Mouse (Mus musculus) hindbrain, embryonic 15.5 days (tissue): ENCODE data around the gene Tmem185b. TPM values are rescaled to one million over a fixed set of nuclear protein-coding genes. Genes with fewer than 3 reads are reported as not detected.

Experiments used
- ATAC-seq: fragments of 200-750 bp; cut with Nextera tagmentation; 2 replicates; pipeline ENCODE4 v1.8.0; 2017; ENCODE audit warnings: low read depth, moderate number of reproducible peaks, moderate TSS enrichment; ENCODE audit not compliant: low FRiP score
- H3K27ac ChIP-seq: fragments of 300-500 bp; sonication (generic); replicated peaks from 2 replicates; pipeline ENCODE4 v1.5.1; 2015; ENCODE audit warnings: mild to moderate bottlenecking, inconsistent platforms
- H3K27me3 ChIP-seq: fragments of 300-500 bp; sonication (generic); 2 replicates; pipeline ENCODE4 v1.6.1; 2015; ENCODE audit warnings: control low read depth, inconsistent platforms
- H3K36me3 ChIP-seq: fragments of 300-500 bp; sonication (generic); 2 replicates; pipeline ENCODE4 v1.6.1; 2015; ENCODE audit warnings: control low read depth, inconsistent platforms
- H3K4me1 ChIP-seq: fragments of 300-500 bp; sonication (generic); replicated peaks from 2 replicates; pipeline ENCODE4 v1.6.1; 2015; ENCODE audit warnings: control low read depth, inconsistent platforms
- H3K4me2 ChIP-seq: fragments of 300-500 bp; sonication (generic); 2 replicates; pipeline ENCODE4 v1.6.1; 2015; ENCODE audit warnings: moderate library complexity, mild to moderate bottlenecking, inconsistent platforms
- H3K4me3 ChIP-seq: fragments of 300-500 bp; sonication (generic); 2 replicates; pipeline ENCODE4 v1.5.1; 2015; ENCODE audit warnings: mild to moderate bottlenecking, inconsistent platforms
- H3K9ac ChIP-seq: fragments of 300-500 bp; sonication (generic); 2 replicates; pipeline ENCODE4 v1.6.1; 2015; ENCODE audit warnings: inconsistent platforms
- H3K9me3 ChIP-seq: fragments of 300-500 bp; sonication (generic); 2 replicates; pipeline ENCODE4 v1.6.1; 2016; ENCODE audit warnings: control low read depth, inconsistent platforms
- WGBS: fragments of 180-500 bp; shearing (Covaris S2); methylation state at CpG from one replicate; pipeline ENCODE4 v1.1.7; 2015; 5-methylcytosine and 5-hydroxymethylcytosine counted together
- polyA plus RNA-seq: library from polyadenylated mRNA; unstranded; fragments of >200 nt; fragmentation: Nextera tagmentation; extraction: Ambion mirVana; gene quantifications from 2 replicates; pipeline ENCODE4 v1.2.1, GENCODE M21; 2015

Gene Tmem185b
- polyA plus RNA-seq, 1 experiment from 2014 or later, result 17.3 TPM

- ATAC-seq, result peak; percentile 98
- WGBS, result under 1% methylated on average over 57 of the region's 57 CpGs
- peak within 1 kb of the TSS; percentile 73 for H3K4me3 ChIP-seq
- H3K36me3 ChIP-seq, result no peaks in the 10 kb centered on the region
- peaks cover 32% of the 10 kb centered on the region for H3K4me1 ChIP-seq
- no peaks in the 10 kb centered on the region for H3K9me3 ChIP-seq
- H3K9ac ChIP-seq, result peak within 1 kb of the TSS; percentile 68
- H3K27ac ChIP-seq, result peak within 1 kb of the TSS; percentile 58
- peaks cover 3% of the 10 kb centered on the region; the same call in 1 of the 2 replicates for H3K27me3 ChIP-seq
- peak within 1 kb of the TSS; percentile 66 for H3K4me2 ChIP-seq
Observed at GRCm38 (mm10) chr1:119504260-119505062, 21.5 kb upstream of the Tmem185b start, which contains the start of gene Ralb. Ralb (minus strand) TSS chr1:119504794.

- ATAC-seq, result no peak
- H3K4me3 ChIP-seq, result no peak overlapping the region
Observed at GRCm38 (mm10) chr1:119505951-119506350, 20.0 kb upstream of the Tmem185b start.

DNA sequence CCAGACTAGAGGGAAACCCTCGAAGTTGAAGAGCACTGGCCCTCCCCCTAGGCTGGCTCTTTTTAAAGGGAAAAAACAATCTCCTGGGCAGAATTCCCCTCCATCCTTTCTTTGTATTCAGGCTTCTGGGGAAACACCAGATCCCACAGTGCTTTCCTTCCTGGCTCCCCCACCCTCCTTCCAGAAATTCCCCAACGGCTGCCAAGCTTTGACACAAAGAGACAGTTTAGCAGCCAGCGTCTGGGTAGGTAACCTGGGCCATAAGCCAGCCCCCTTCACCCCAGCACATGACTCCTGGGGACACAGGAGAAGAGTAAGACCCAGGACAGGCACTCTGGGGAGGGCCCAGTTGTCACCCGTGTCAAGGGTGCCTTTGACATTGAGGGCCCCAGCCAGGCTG, 17.4 kb upstream of the Tmem185b start:
- Histone ChIP-seq H3K27me3 (peaks cover 3% of the 10 kb centered on the region; the same call in 1 of the 2 replicates), H3K4me2 (no peak overlapping the region), H3K9ac (no peak overlapping the region), H3K9me3 (no peaks in the 10 kb centered on the region), H3K36me3 (no peaks in the 10 kb centered on the region), H3K4me1 (peaks cover 20% of the 10 kb centered on the region), H3K27ac (0 out of 2 replicates have a peak overlapping the region, but pooled peaks have one; percentile 11), H3K4me3 (no peak overlapping the region)
- 44% methylated on average over 4 of the region's 4 CpGs for WGBS
- no peak for ATAC-seq

More at GRCm38 (mm10) chr1:119505951-119506350, 20.0 kb upstream of the Tmem185b start:
- Histone ChIP-seq H3K4me1 (peaks cover 32% of the 10 kb centered on the region), H3K36me3 (no peaks in the 10 kb centered on the region), H3K27ac (no peak overlapping the region), H3K27me3 (peaks cover 3% of the 10 kb centered on the region; the same call in 1 of the 2 replicates), H3K9me3 (no peaks in the 10 kb centered on the region), H3K9ac (no peak overlapping the region), H3K4me2 (no peak overlapping the region)
- WGBS, result 97% methylated on average over 3 of the region's 3 CpGs

DNA sequence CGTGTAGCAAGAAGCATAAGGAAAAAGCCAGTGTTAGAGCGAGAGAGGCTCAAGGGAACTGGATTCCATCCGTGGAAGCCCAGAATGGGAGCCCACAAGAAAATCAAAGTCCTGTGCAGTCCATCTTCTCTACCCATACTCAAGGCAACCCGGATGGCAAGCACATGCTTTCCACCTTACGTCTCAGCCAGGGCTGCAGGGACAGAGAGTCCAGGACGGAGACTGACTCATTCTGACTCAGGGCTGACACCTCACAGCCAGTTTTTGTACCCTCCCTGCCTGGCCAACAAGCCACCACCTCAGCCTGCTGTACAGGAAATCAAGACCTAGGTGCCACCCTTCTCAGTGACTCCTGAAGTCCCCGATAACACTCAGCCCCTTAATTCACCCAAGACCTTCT, 16.5 kb upstream of the Tmem185b start:
- WGBS, result 90% methylated on average over 7 of the region's 7 CpGs
- H3K9ac ChIP-seq, result no peak overlapping the region
- H3K27ac ChIP-seq, result no peak overlapping the region
- peaks cover 3% of the 10 kb centered on the region; the same call in 1 of the 2 replicates for H3K27me3 ChIP-seq
- H3K36me3 ChIP-seq, result no peaks in the 10 kb centered on the region
- H3K4me3 ChIP-seq, result no peak overlapping the region
- no peak overlapping the region for H3K4me2 ChIP-seq
- H3K9me3 ChIP-seq, result no peaks in the 10 kb centered on the region
- peaks cover 16% of the 10 kb centered on the region for H3K4me1 ChIP-seq
- no peak for ATAC-seq

- H3K9me3 ChIP-seq, result no peaks in the 10 kb centered on the region
- H3K9ac ChIP-seq, result no peak overlapping the region
- no peak overlapping the region for H3K27ac ChIP-seq
- no peak overlapping the region for H3K4me2 ChIP-seq
- 71% methylated on average over 9 of the region's 9 CpGs for WGBS
- no peaks in the 10 kb centered on the region for H3K36me3 ChIP-seq
- no peak for ATAC-seq
- H3K27me3 ChIP-seq, result peaks cover 3% of the 10 kb centered on the region; the same call in 1 of the 2 replicates
- H3K4me1 ChIP-seq, result peaks cover 9% of the 10 kb centered on the region
- no peak overlapping the region for H3K4me3 ChIP-seq
Observed at GRCm38 (mm10) chr1:119510409-119510808, 15.6 kb upstream of the Tmem185b start.

DNA sequence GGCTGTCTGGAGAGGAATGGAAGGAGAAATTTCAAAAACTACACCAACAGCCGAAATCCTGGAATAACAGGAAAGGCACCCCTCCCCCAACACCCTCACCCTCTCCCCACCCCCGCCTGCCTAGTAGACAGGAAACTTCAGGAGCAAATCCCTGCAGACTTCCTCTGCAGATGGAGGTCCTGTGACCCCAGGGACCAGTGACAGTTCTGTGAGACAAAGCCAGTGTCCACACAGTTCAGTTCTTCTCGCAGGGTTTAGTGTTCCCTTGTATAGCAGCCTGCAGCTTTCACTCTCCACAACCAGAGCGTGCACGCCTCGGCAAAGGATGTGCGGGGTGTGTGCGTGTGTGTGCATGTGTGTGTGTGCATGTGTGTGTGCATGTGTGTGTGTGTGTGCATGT, 15.1 kb upstream of the Tmem185b start:
- peaks cover 6% of the 10 kb centered on the region; the same call in 1 of the 2 replicates for H3K4me1 ChIP-seq
- H3K4me3 ChIP-seq, result no peak overlapping the region
- H3K4me2 ChIP-seq, result no peak overlapping the region
- H3K36me3 ChIP-seq, result no peaks in the 10 kb centered on the region
- no peak overlapping the region for H3K27ac ChIP-seq
- H3K27me3 ChIP-seq, result peaks cover 3% of the 10 kb centered on the region; the same call in 1 of the 2 replicates
- H3K9me3 ChIP-seq, result no peaks in the 10 kb centered on the region
- WGBS, result 79% methylated on average over 8 of the region's 8 CpGs
- no peak overlapping the region for H3K9ac ChIP-seq
- no peak for ATAC-seq

DNA sequence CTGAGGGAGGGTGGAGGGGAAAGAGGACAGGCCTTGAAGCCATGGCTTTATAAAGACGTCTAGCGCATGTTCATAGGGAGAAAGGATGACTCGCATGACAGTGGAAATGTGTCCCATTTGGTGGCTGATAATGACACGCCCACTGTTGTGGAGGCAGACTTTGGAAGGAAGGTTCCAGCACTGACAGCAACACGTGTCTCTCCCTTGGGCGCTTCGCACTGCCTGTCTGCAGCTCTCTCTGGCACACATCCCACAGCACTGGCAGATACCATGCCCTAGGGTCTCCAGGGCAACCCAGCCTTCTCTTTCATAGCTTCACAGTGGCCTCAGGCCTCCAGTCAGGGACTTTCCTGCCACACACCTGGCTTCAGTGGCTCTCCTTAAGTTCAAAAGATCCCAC, 7.9 kb upstream of the Tmem185b start:
- H3K27me3 ChIP-seq, result no peaks in the 10 kb centered on the region
- no peak overlapping the region for H3K4me3 ChIP-seq
- H3K36me3 ChIP-seq, result no peaks in the 10 kb centered on the region
- 70% methylated on average over 7 of the region's 7 CpGs for WGBS
- ATAC-seq, result no peak
- H3K9me3 ChIP-seq, result no peaks in the 10 kb centered on the region
- no peak overlapping the region for H3K9ac ChIP-seq
- no peak overlapping the region for H3K27ac ChIP-seq
- H3K4me2 ChIP-seq, result no peak overlapping the region
- H3K4me1 ChIP-seq, result no peaks in the 10 kb centered on the region

GRCm38 (mm10) chr1:119518786-119519185, 7.2 kb upstream of the Tmem185b start:
- H3K4me3 ChIP-seq, result no peak overlapping the region
- no peaks in the 10 kb centered on the region for H3K9me3 ChIP-seq
- H3K4me1 ChIP-seq, result no peaks in the 10 kb centered on the region
- ATAC-seq, result no peak
- no peak overlapping the region for H3K4me2 ChIP-seq
- no peak overlapping the region for H3K9ac ChIP-seq
- H3K36me3 ChIP-seq, result no peaks in the 10 kb centered on the region
- H3K27ac ChIP-seq, result no peak overlapping the region
- no peaks in the 10 kb centered on the region for H3K27me3 ChIP-seq

GRCm38 (mm10) chr1:119519286-119519685, 6.7 kb upstream of the Tmem185b start:
- H3K4me2 ChIP-seq, result no peak overlapping the region
- no peaks in the 10 kb centered on the region for H3K9me3 ChIP-seq
- WGBS, result 83% methylated on average over 6 of the region's 6 CpGs
- H3K27ac ChIP-seq, result no peak overlapping the region
- no peaks in the 10 kb centered on the region for H3K27me3 ChIP-seq
- H3K36me3 ChIP-seq, result no peaks in the 10 kb centered on the region
- no peak overlapping the region for H3K9ac ChIP-seq
- H3K4me1 ChIP-seq, result peaks cover under 1% of the 10 kb centered on the region
- H3K4me3 ChIP-seq, result no peak overlapping the region
- no peak for ATAC-seq

DNA sequence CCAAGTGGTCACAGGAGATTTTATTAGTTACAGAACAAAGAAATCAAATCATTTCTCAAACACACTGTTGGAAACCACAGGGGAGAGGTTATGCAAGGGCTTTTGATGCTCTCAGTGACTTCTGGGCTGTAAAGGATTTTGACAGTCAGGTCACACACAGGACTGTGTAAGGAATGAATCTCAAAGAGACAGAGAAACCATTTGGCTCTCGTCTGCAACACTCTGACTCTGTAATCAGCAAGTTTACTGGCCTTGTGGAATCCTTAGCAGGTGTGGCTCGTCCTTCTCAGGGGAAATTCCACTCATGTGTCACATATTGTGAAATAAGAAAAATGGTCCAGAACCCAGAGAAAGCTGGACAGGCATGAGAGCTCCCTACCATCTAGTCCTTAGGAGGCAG, 4.9 kb upstream of the Tmem185b start:
- Histone ChIP-seq H3K4me1 (peaks cover 14% of the 10 kb centered on the region), H3K9ac (no peak overlapping the region), H3K27ac (no peak overlapping the region), H3K4me3 (no peak overlapping the region), H3K9me3 (no peaks in the 10 kb centered on the region), H3K36me3 (no peaks in the 10 kb centered on the region), H3K27me3 (no peaks in the 10 kb centered on the region), H3K4me2 (no peak overlapping the region)
- WGBS, result 38% methylated on average over 2 of the region's 2 CpGs
- no peak for ATAC-seq

- no peak for ATAC-seq
- Histone ChIP-seq H3K9me3 (no peaks in the 10 kb centered on the region), H3K4me1 (peaks cover 20% of the 10 kb centered on the region), H3K36me3 (no peaks in the 10 kb centered on the region), H3K27ac (no peak overlapping the region), H3K27me3 (no peaks in the 10 kb centered on the region), H3K4me3 (no peak overlapping the region), H3K9ac (no peak overlapping the region), H3K4me2 (no peak overlapping the region)
- WGBS, result 82% methylated on average over 7 of the region's 7 CpGs
Observed at GRCm38 (mm10) chr1:119521681-119522080, 4.3 kb upstream of the Tmem185b start.

DNA sequence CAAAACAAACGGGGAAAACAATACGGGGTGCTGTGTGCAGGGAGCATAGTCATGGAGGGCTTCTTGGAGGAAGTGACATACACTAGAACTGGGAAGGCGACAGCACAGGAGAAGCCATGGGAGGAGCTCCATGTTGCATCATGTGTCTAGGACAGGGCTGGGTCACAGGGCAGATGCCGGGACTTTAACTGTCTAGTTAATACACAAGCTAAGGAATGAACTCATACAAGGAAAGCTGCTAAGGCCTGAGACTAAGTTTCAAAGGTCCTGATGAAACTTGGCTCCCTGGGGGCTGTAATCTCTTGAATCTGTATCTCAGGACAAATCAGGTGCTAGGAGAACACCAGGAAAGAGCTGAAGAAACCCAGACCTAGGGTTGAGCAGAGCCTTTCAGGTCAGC, 3.2 kb upstream of the Tmem185b start:
- Histone ChIP-seq H3K27ac (no peak overlapping the region), H3K4me1 (peaks cover 25% of the 10 kb centered on the region), H3K36me3 (peaks cover 6% of the 10 kb centered on the region), H3K9me3 (no peaks in the 10 kb centered on the region), H3K9ac (no peak overlapping the region), H3K27me3 (no peaks in the 10 kb centered on the region), H3K4me3 (no peak overlapping the region), H3K4me2 (no peak overlapping the region)
- ATAC-seq, result no peak
- WGBS, result 86% methylated on average over 4 of the region's 4 CpGs
